Mouse (Mus musculus): ENCODE data around the gene Nipa2. TPM values are rescaled to one million over a fixed set of nuclear protein-coding genes. Genes with fewer than 3 reads are reported as not detected.

Nipa2 gene
- total RNA-seq (2021) = 10 to 100 TPM; 32.1 to 43.5 TPM

GRCm38 (mm10) chr7:55962004-55962908 lies at the start of gene Nipa2:
Gene Nipa2, minus strand, starts transcription at chr7:55962476.
- DNase-seq (ENCODE audit: low spot score) = peak; percentile 81
- intact Hi-C loops (cut with DNase I) = loop anchor here (5.0 kb wide), 1 partner anchor 85 kb away; no protein-coding TSS in a partner anchor

GRCm38 (mm10) chr7:56011018-56011333 lies 48.7 kb upstream of the Nipa2 start:
- DNase-seq (ENCODE audit: low spot score) = no peak
- intact Hi-C loops (cut with DNase I) = no loop called here

GRCm38 (mm10) chr7:56010318-56011017 lies 48.2 kb upstream of the Nipa2 start:
- intact Hi-C loops (cut with DNase I) = no loop called here
- no peak for DNase-seq (ENCODE audit: low spot score)

- intact Hi-C loops (cut with DNase I) = no loop called here
- DNase-seq (ENCODE audit: low spot score) = no peak
Observed at GRCm38 (mm10) chr7:55998997-55999396, 36.7 kb upstream of the Nipa2 start.

- DNase-seq (ENCODE audit: low spot score) = no peak
- intact Hi-C loops (cut with DNase I) = no loop called here
Observed at GRCm38 (mm10) chr7:55995013-55995412, 32.7 kb upstream of the Nipa2 start.

GRCm38 (mm10) chr7:55991858-55992257 lies 29.6 kb upstream of the Nipa2 start:
- intact Hi-C loops (cut with DNase I) = no loop called here
- no peak for DNase-seq (ENCODE audit: low spot score)

GRCm38 (mm10) chr7:55991129-55991528 lies 28.9 kb upstream of the Nipa2 start:
- intact Hi-C loops (cut with DNase I) = no loop called here
- DNase-seq (ENCODE audit: low spot score) = no peak

- intact Hi-C loops (cut with DNase I) = loop anchor here (1.0 to 5.0 kb wide), 2 partner anchors 56 to 116 kb away; no protein-coding TSS in a partner anchor
Observed at GRCm38 (mm10) chr7:55986526-55987214, 24.4 kb upstream of the Nipa2 start.

GRCm38 (mm10) chr7:55984754-55985153 lies 22.5 kb upstream of the Nipa2 start:
- intact Hi-C loops (cut with DNase I) = loop anchor here (5.0 kb wide), 1 partner anchor 118 kb away; no protein-coding TSS in a partner anchor
- no peak for DNase-seq (ENCODE audit: low spot score)

More at GRCm38 (mm10) chr7:55986526-55987214, 24.4 kb upstream of the Nipa2 start:
- peak; percentile 24 for DNase-seq (ENCODE audit: low spot score)

GRCm38 (mm10) chr7:55983107-55983506 lies 20.8 kb upstream of the Nipa2 start:
- intact Hi-C loops (cut with DNase I) = no loop called here
- no peak for DNase-seq (ENCODE audit: low spot score)

GRCm38 (mm10) chr7:55982010-55982700 lies 19.9 kb upstream of the Nipa2 start:
- DNase-seq (ENCODE audit: low spot score) = no peak
- intact Hi-C loops (cut with DNase I) = no loop called here

- no peak for DNase-seq (ENCODE audit: low spot score)
- intact Hi-C loops (cut with DNase I) = no loop called here
Observed at GRCm38 (mm10) chr7:55981511-55981910, 19.2 kb upstream of the Nipa2 start.

GRCm38 (mm10) chr7:55974429-55974828 lies 12.2 kb upstream of the Nipa2 start:
- DNase-seq (ENCODE audit: low spot score) = no peak

GRCm38 (mm10) chr7:55969415-55969814 lies 7.1 kb upstream of the Nipa2 start:
- no peak for DNase-seq (ENCODE audit: low spot score)
- intact Hi-C loops (cut with DNase I) = no loop called here

More at GRCm38 (mm10) chr7:55974429-55974828, 12.2 kb upstream of the Nipa2 start:
- intact Hi-C loops (cut with DNase I) = no loop called here

- peak; percentile 4 for DNase-seq (ENCODE audit: low spot score)
- intact Hi-C loops (cut with DNase I) = no loop called here
Observed at GRCm38 (mm10) chr7:55968258-55968901, 6.1 kb upstream of the Nipa2 start.

- DNase-seq (ENCODE audit: low spot score) = no peak
- intact Hi-C loops (cut with DNase I) = no loop called here
Observed at GRCm38 (mm10) chr7:55966866-55967460, 4.7 kb upstream of the Nipa2 start.

GRCm38 (mm10) chr7:55960506-55960905 lies 1.8 kb downstream of the Nipa2 start:
- no peak for DNase-seq (ENCODE audit: low spot score)
- intact Hi-C loops (cut with DNase I) = loop anchor here (5.0 kb wide), 1 partner anchor 87 kb away; no protein-coding TSS in a partner anchor

GRCm38 (mm10) chr7:55959801-55960200 lies 2.5 kb downstream of the Nipa2 start:
- intact Hi-C loops (cut with DNase I) = loop anchor here (5.0 kb wide), 1 partner anchor 88 kb away; no protein-coding TSS in a partner anchor
- DNase-seq (ENCODE audit: low spot score) = no peak

- intact Hi-C loops (cut with DNase I) = loop anchor here (2.0 kb wide), 1 partner anchor 17 kb away; no protein-coding TSS in a partner anchor
- no peak for DNase-seq (ENCODE audit: low spot score)
Observed at GRCm38 (mm10) chr7:55957916-55958315, 4.4 kb downstream of the Nipa2 start.

Data from heart, postnatal 25 days (tissue).